Mouse (Mus musculus) thymus, postnatal 25 days (tissue): ENCODE results near the gene Gm49361.
"Not testable (repeated sequence)": the region's sequence is repeated elsewhere in the genome, so short reads cannot be mapped to it uniquely, and the experiment has no call there.

Experiments used
- DNase-seq: peaks from one replicate; pipeline ENCODE4 v3.0.0; 2022

The Gm49361 gene

GRCm38 (mm10) chr14:57729364-57729763 is 16.5 kb downstream of the Gm49361 start:
- peak; percentile 33 for DNase-seq

DNA sequence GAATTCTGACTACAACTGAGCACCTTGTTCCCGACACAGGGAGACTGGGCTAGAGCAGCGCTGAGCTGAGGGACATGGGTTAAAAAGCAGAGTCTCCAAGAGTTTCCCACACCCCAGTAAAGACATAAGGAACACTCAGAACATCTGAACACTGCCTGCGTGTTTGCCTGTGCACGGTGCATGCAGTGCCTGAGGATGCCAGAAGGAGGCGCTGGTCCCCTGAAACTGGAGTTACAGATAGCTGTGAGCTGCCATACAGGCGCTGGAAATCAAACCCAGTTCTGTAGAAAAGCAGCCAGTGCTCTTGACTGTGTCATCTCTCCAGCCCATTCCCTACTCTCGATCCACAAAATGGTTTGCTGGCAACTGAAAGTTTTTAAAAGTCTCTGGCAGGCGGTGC is 19.7 kb downstream of the Gm49361 start:
- peak; percentile 8 for DNase-seq

GRCm38 (mm10) chr14:57724473-57724872 is 21.4 kb downstream of the Gm49361 start:
- no peak for DNase-seq

- DNase-seq: no peak
These were observed 27.7 kb downstream of the Gm49361 start for GRCm38 (mm10) chr14:57718245-57718644.

DNA sequence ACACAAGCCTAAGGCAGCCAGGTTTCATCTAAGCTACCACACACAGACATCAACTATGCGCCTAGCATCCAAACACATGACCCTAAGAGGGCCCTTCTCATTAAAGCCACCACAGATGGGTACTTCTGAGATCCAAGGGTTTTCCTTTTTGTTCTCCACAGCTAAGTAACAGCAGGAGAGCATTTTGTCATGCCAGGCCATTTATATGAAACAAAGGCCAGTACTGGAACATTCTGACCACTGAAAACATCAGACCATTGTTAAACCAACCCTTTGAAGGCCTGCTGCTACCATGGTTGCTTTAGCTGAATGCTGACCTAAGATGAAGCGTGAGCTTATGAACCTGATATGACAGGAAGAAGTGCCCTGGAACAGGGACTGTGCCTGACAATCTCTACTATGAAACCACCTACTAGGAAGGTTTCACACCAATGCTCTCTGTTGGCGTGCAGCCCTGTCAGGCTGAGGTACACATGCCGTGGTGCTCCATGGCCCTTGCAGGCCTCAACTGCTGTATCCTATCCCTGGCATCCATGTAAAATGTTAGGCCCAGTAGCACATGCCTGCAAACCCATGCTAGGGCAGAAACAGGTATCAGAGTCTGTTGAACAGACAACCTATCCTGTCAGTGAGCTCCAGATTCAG is 29.2 kb downstream of the Gm49361 start:
- DNase-seq: no peak

- DNase-seq: no peak
These were observed 33.0 kb downstream of the Gm49361 start for GRCm38 (mm10) chr14:57712884-57713283.

- DNase-seq: no peak
These were observed 34.8 kb downstream of the Gm49361 start for GRCm38 (mm10) chr14:57711059-57711458.

DNA sequence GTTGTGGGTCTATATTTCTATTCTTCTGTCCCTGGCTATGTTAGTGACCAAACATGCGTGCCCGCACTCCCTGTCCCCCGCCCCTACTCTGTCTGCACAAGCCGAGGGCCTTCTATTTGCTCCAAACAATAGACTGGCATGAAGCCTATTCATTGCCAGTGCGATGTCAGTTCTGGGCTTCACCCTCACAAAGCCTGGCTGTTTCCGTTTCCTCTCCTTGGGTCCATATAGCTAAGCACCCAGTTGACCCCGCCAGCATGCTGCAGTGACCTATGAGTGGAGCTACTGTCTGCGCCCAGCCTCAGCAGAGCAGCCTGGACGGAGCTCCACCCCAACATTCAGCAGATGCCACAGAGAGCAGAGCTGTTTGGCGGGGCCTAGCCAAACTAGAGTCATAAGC is 36.7 kb downstream of the Gm49361 start:
- no peak for DNase-seq

DNA sequence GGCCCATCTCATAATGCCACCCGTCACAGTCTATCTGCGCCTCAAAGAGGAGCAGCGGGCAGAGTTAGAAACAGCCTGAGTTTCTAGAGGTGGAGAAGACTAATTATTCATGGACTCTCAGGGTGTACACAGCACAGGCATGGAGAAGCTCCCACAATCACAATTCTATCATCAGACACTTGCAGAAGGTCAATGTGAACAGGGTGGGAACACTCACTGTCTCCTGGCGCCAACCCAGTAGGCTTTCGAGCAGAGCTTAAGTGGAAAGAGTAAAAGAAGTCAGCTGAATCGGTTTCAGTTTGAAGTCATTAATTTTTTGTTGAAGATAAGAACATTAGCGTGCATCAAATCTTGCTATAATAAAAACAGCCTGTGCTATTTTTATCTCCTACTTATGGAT is 37.3 kb downstream of the Gm49361 start:
- no peak for DNase-seq

- no peak for DNase-seq
These were observed 38.6 kb downstream of the Gm49361 start for GRCm38 (mm10) chr14:57707100-57707893.

- DNase-seq: no peak
These were observed 39.2 kb downstream of the Gm49361 start for GRCm38 (mm10) chr14:57706760-57707099.

DNA sequence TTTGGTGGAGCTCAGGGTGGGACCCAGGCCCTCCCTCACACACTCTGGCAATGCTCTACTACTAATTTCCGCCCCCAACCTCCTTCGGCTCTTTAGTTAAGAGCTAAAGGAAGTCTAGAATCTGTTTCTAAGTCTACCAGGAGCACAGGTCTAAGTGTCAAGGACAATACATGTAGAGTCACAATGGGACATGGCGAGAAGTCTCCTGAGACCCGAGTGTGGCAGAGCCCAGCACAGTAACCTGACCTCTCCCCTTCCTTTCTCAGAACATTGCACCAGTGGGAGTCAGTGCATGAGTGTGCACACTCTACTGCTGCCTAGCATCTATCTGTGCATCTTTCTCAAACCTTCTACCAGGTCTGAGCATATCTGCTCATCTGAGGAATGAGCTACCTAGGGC is 40.1 kb downstream of the Gm49361 start:
- DNase-seq: no peak

- no peak for DNase-seq
These were observed 40.8 kb downstream of the Gm49361 start for GRCm38 (mm10) chr14:57705075-57705474.

DNA sequence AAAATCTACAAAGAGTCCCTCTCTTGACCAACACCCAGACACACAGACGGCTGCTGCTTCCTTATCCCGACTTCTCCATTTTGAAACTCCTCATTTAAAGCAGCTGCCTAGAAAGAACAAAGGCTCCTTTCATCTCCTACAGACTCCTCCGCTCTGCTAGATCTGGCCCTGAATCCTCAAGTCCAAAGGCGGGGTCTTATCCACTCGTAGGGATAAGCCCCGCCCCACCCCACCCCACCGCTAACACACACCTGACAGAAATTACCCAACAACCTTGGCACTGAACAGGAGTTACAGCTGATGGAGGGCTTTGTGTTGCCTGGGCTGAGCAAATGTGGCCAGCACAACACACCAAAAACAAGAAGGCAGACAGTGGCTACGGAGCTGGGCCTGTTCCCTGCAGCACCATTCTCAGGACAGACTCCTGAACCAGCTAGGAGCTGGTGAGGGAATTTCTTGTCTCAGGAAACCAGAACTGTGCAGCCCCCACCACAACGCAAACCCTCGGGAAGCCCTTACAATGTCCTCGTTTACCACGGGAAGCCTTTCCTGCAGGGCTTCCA is 43.9 kb downstream of the Gm49361 start:
- no peak for DNase-seq

GRCm38 (mm10) chr14:57699461-57699970 is 46.4 kb downstream of the Gm49361 start:
- DNase-seq: no peak

DNA sequence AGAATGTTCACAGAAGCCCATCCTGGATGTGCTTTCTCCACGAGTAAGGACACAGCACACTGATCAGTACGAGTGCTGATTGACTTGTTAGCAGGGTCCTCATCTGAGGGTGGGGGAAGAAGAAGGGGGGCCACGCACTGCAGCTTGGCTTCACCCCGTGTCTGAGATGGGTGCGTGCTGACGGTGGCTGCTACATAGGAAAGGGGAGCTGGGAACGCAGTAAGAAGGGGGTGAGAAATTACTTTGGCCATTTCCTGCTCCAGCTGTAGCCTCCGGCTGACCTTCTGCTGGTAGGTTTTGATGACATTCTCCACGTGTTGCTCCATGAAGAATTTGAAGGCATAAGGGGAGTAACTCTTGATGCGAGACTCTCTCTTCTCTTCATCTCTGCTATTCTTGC is 46.9 kb downstream of the Gm49361 start:
- no peak for DNase-seq

GRCm38 (mm10) chr14:57696066-57696465 is 49.8 kb downstream of the Gm49361 start:
- no peak for DNase-seq

- DNase-seq: no peak
These were observed 50.4 kb downstream of the Gm49361 start for GRCm38 (mm10) chr14:57695550-57695949.

GRCm38 (mm10) chr14:57694246-57694645 is 51.7 kb downstream of the Gm49361 start:
- DNase-seq: no peak

- no peak for DNase-seq
These were observed 53.3 kb downstream of the Gm49361 start for GRCm38 (mm10) chr14:57692517-57693130.

DNA sequence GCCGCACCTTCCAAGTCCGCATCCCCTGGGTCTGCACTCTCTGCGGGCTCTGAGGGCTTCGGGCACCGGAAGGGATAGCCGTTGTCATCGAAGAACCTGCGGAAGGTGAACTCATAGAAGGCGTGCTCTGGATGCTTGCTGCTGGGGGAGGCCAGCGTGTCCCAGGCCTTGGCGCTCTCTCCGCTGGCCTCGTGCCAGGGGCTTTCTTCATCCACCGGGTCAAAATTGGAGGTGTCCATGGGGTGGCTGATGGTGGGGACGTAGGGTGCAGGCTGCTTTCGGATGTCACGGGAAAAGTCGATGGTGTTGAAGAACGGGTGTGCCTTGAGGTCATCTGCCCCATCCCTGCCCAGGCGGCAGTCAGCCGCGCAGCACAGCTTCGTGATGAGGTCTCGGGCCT is 54.6 kb downstream of the Gm49361 start:
- DNase-seq: no peak

- no peak for DNase-seq
These were observed 55.2 kb downstream of the Gm49361 start for GRCm38 (mm10) chr14:57690681-57691080.

DNA sequence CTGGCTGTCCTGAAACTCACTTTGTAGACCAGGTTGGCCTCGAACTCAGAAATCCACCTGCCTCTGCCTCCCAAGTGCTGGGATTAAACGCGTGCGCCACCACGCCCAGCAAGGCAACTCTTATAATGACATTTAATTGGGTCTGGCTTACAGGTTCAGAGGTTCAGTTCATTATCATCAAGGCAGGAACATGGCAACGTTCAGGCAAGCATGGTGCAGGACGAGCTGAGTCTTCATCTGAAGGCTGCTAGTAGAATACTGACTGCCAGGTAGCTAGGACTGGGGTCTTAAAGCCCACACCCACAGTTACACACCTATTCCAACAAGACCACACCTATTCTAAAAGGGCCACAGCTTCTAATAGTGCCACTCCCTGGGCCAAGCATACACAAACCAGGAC is 57.8 kb downstream of the Gm49361 start:
- DNase-seq: not testable (repeated sequence)

DNA sequence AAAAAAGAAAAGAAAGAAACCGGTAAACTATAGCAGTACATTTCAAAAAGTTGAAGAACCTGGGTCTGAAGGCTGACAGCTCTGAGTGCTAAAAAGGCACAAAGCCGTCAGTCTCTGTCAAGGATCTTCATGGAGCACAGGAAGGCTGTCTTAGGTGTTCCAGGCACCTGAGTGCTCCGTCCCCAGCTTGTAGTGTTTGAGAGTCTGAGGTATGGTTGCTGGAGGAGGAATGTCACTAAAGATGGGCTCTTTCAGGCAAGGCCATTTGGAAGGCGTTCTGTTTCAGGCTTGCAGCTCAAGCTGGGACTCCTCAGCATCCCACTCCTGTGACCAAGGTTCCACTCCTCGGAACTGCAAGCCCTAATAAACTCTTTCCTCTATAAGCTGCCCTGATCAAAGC is 58.5 kb downstream of the Gm49361 start:
- no peak for DNase-seq
